Mouse (Mus musculus) hindbrain, embryonic 11.5 days (tissue): ENCODE results near the gene En1. TPM values are rescaled to one million over a fixed set of nuclear protein-coding genes. Genes with fewer than 3 reads are reported as not detected.
A peak's percentile ranks its signal among the peaks of the same experiment; 100 is the strongest.

ENCODE experiments used
- ATAC-seq: fragments of 200-750 bp; cut with Nextera tagmentation; 2 replicates; pipeline ENCODE4 v1.8.0; 2017; ENCODE audit warnings: mild to moderate bottlenecking, moderate TSS enrichment, moderate library complexity; ENCODE audit not compliant: low FRiP score
- DNase-seq: peaks from one replicate; pipeline ENCODE4 v3.0.0-alpha.2; 2015; ENCODE audit warnings: low spot score
- H3K27ac ChIP-seq: fragments of 300-500 bp; sonication (generic); 2 replicates; pipeline ENCODE4 v1.5.1; 2014; ENCODE audit warnings: mild to moderate bottlenecking, low read depth, low read length
- H3K27me3 ChIP-seq: fragments of 300-500 bp; sonication (generic); 2 replicates; pipeline ENCODE4 v1.6.1; 2014; ENCODE audit warnings: mild to moderate bottlenecking, low read length, moderate library complexity, mixed read lengths; ENCODE audit not compliant: control insufficient read depth, insufficient read depth
- H3K36me3 ChIP-seq: fragments of 300-500 bp; sonication (generic); 2 replicates; pipeline ENCODE4 v1.6.1; 2014; ENCODE audit warnings: mild to moderate bottlenecking, low read length, moderate library complexity, mixed read lengths; ENCODE audit not compliant: control insufficient read depth, insufficient read depth
- H3K4me1 ChIP-seq: fragments of 300-500 bp; sonication (generic); replicated peaks from 2 replicates; pipeline ENCODE4 v1.6.1; 2014; ENCODE audit warnings: low read length, mixed read lengths; ENCODE audit not compliant: control insufficient read depth, insufficient read depth
- H3K4me2 ChIP-seq: fragments of 300-500 bp; sonication (generic); replicated peaks from 2 replicates; pipeline ENCODE4 v1.6.1; 2014; ENCODE audit warnings: mild to moderate bottlenecking, low read depth, low read length
- H3K4me3 ChIP-seq: fragments of 300-500 bp; sonication (generic); 2 replicates; pipeline ENCODE4 v1.5.1; 2014; ENCODE audit warnings: low read depth, low read length
- H3K9ac ChIP-seq: fragments of 300-500 bp; sonication (generic); 2 replicates; pipeline ENCODE4 v1.6.1; 2014; ENCODE audit warnings: low read depth, low read length
- H3K9me3 ChIP-seq: fragments of 300-500 bp; sonication (generic); 2 replicates; pipeline ENCODE4 v1.6.1; 2016; ENCODE audit warnings: low read length; ENCODE audit not compliant: control insufficient read depth
- WGBS: fragments of 180-500 bp; shearing (Covaris S2); extraction: QIAGEN DNeasy Blood & Tissue Kit; methylation state at CpG from one replicate; pipeline ENCODE4 v1.1.7; 2014; 5-methylcytosine and 5-hydroxymethylcytosine counted together
- polyA plus RNA-seq: library from polyadenylated mRNA; unstranded; fragments of >200 nt; fragmentation: Nextera tagmentation; extraction: Ambion mirVana; gene quantifications from 2 replicates; pipeline ENCODE4 v1.2.1, GENCODE M21; 2014

Gene En1
- polyA plus RNA-seq, 1 experiment from 2014 or later, result 6.9 TPM

DNA sequence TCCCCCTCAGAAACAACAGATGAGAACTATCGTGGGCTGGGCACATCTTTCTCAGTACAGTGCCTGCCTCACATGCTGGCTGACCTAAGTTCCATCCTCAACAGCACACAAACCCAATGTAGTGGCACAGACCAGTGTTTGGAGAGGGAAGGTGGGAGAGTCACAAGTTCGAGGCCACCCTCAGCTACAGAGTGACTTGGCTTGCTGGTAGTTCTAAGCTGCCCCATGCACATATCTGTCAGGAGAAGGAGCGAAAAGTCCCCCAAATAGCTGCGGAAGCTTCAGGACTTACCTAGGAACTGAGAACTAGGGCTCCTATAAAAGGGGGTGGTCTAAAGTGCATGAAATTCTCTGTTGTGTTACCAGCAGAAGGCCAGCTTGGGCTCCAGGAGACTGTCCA, 14.3 kb upstream of the En1 start:
- no peak overlapping the region for H3K4me2 ChIP-seq
- no peak for ATAC-seq
- no peak for DNase-seq
- H3K9ac ChIP-seq, result no peak overlapping the region
- H3K36me3 ChIP-seq, result no peaks in the 10 kb centered on the region
- no peak overlapping the region for H3K4me3 ChIP-seq
- 79% methylated on average over 4 of the region's 4 CpGs for WGBS
- no peaks in the 10 kb centered on the region for H3K9me3 ChIP-seq
- H3K4me1 ChIP-seq, result 0 out of 2 replicates have a peak, but pooled peaks cover 2% of the 10 kb centered on the region
- H3K27me3 ChIP-seq, result peaks cover 22% of the 10 kb centered on the region
- no peak overlapping the region for H3K27ac ChIP-seq

DNA sequence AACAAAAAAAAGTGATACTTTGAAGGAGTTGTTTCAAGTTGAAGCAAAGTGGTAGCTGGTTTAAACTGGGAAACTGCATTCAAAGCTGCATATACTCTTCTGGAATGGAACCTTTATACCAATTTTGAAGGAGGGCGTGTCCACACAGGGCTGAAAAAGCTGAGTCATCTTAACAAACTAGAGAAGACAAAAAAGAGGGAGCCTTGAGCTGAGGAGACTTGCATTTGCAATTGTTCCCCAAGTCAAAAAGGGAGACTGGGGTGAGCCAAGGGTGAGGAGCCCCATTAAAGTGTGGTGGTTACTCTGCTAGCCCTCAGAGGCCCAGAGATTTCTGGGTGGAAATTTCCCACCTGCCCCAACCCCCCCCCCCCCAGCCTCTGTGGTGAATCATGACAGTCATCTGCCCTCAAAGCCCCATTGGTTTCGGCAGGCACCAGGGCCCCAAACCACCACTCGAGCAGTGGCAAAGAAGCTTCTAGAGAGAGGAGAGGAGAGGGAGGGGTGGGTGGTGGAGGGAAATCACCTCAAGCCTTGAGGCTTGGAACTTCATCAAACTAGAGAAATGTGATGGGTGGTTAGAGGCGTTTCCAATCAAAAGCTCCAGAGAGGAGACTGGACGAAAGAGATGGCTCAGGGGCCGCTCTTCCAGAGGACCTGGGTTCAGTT, 13.7 kb upstream of the En1 start:
- no peak overlapping the region for H3K9ac ChIP-seq
- ATAC-seq (no peak), DNase-seq (no peak)
- H3K4me2 ChIP-seq, result no peak overlapping the region
- no peaks in the 10 kb centered on the region for H3K9me3 ChIP-seq
- H3K27ac ChIP-seq, result no peak overlapping the region
- WGBS, result 79% methylated on average over 6 of the region's 6 CpGs
- 0 out of 2 replicates have a peak, but pooled peaks cover 2% of the 10 kb centered on the region for H3K4me1 ChIP-seq
- H3K4me3 ChIP-seq, result no peak overlapping the region
- no peaks in the 10 kb centered on the region for H3K36me3 ChIP-seq
- H3K27me3 ChIP-seq, result peaks cover 27% of the 10 kb centered on the region

DNA sequence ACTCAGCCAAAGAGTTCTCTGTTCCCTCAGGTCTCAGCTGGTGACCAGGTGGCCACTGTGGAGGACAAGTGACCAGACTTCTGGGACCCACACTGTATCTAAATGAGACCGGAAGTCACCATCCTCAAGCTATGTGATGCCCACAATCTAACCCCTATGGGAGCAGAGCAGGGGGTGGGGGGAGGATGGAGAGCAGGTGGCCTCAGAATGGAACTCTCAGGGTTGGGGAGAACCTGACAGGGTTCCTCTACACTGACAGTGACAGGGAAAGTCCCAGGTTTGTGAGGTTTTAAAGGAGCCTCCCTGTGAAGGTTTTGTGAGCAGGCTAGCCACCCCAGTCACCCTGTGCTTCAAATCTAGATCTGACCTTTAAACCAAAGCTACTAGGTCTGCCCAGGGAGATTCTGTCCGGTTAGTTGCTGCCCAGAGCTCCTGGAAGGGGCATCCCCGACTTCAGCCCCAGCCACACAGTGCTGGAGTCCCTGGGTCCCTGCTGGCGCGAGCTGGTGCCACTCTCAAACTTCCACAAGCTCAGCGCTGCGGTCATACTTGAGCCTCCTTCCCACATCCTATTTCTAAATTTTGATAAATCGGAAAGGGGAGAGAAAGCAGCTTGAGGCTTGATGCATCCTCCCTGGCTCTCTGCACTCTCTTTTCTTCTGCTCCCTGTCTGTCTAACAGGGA, 8.8 kb upstream of the En1 start:
- Histone ChIP-seq H3K9me3 (no peaks in the 10 kb centered on the region), H3K27me3 (peaks cover 76% of the 10 kb centered on the region), H3K4me3 (no peak overlapping the region), H3K27ac (no peak overlapping the region), H3K36me3 (no peaks in the 10 kb centered on the region), H3K4me2 (no peak overlapping the region), H3K4me1 (0 out of 2 replicates have a peak, but pooled peaks cover 2% of the 10 kb centered on the region), H3K9ac (no peak overlapping the region)
- no peak for ATAC-seq
- WGBS, result 16% methylated on average over 8 of the region's 8 CpGs
- no peak for DNase-seq

DNA sequence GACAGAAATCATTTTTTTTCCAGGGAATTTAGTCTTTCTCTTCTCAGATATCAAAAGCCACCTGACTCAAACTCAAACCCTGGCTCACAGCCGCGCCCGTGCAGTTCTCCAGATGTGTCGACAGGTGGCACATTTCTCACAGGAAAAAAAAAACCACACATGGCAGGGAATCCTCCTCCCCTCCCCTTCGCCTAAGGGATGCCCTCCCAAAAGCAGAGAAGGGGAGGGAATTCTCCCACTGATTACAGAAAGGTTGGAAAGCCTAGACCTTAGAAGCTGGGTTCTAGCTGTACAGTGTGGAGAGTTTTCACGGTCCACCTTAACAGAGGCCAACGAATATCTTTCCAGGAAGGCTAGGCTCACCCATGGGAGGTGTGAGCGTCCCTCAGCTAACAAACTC, 7.6 kb upstream of the En1 start:
- H3K27ac ChIP-seq, result no peak overlapping the region
- no peaks in the 10 kb centered on the region for H3K36me3 ChIP-seq
- H3K4me3 ChIP-seq, result no peak overlapping the region
- no peak overlapping the region for H3K9ac ChIP-seq
- no peak overlapping the region for H3K4me2 ChIP-seq
- H3K9me3 ChIP-seq, result no peaks in the 10 kb centered on the region
- 2% methylated on average over 8 of the region's 8 CpGs for WGBS
- ATAC-seq (peak; percentile 2; the same call in 1 of the 2 replicates), DNase-seq (peak; percentile 80)
- 0 out of 2 replicates have a peak, but pooled peaks cover 2% of the 10 kb centered on the region for H3K4me1 ChIP-seq
- peaks cover 86% of the 10 kb centered on the region for H3K27me3 ChIP-seq

DNA sequence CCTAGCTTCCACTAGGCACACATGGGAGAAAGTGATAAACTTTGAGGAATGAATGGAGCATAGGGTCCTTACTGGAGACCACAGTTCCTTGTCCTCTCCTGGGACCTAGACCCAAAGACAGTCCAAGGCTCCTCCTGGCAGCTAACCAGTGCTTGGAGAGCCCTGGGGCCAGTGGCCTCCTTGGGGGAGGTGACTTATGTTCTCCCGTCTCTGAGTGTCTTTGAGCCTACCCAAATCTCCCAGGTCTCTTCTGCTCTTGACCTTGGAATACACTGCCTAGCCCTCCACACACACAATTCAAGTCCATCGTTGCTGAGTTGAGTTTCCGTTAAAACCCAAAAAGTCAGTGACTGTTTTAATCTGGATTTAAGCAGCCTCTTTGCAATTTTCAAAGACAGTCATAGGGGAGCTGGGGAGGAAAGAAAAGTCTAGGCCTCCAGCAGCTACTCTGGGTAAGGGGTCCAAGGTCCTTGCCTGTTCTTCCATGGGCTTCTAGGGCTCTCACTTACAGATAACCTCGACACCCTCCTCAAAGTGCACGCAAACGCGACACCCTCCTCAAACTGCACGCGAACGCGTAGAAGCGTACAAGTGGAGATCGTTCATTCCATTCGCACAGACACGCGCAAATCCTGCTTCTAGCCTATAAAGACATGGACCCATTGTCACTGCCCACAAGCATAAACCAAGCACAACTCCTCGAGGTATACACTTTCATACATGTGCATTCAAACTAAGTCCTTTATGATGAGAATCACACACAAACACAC, 6.6 kb upstream of the En1 start:
- Histone ChIP-seq H3K4me3 (no peak overlapping the region), H3K9ac (no peak overlapping the region), H3K4me2 (peak overlapping the region; percentile 31; the same call in 1 of the 2 replicates), H3K27me3 (peaks cover 89% of the 10 kb centered on the region), H3K4me1 (0 out of 2 replicates have a peak, but pooled peaks cover 2% of the 10 kb centered on the region), H3K27ac (no peak overlapping the region), H3K9me3 (no peaks in the 10 kb centered on the region), H3K36me3 (no peaks in the 10 kb centered on the region)
- no peak for ATAC-seq
- peak; percentile 51 for DNase-seq
- under 1% methylated on average over 17 of the region's 17 CpGs for WGBS

DNA sequence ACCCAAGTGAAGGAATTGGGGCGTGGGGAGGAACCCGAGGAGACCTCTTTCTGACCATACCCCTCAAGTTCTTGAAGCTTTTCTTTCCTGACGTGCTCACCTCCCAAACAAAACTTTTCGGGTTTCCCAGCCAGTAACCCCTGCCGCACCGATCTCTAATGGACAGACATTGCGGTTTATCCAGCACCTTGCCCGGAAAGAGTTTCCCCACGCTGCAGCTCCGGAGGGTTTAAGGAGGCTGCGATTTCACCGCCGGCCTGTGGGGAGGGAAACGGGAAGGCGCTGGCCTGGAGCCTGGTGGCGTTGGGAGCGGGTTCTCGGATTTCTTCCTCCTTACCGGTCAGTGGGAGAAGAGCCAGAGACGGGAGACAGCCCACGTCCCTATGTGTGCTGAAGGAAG, 5.9 kb upstream of the En1 start:
- Histone ChIP-seq H3K36me3 (no peaks in the 10 kb centered on the region), H3K4me1 (0 out of 2 replicates have a peak, but pooled peaks cover under 1% of the 10 kb centered on the region), H3K27me3 (peaks cover 88% of the 10 kb centered on the region), H3K9me3 (no peaks in the 10 kb centered on the region), H3K27ac (no peak overlapping the region), H3K4me3 (peak overlapping the region; percentile 16), H3K4me2 (peak overlapping the region; percentile 31), H3K9ac (0 out of 2 replicates have a peak overlapping the region, but pooled peaks have one; percentile 23)
- under 1% methylated on average over 21 of the region's 21 CpGs for WGBS
- peak; percentile 66 for DNase-seq
- ATAC-seq, result peak; percentile 22; the same call in 1 of the 2 replicates

DNA sequence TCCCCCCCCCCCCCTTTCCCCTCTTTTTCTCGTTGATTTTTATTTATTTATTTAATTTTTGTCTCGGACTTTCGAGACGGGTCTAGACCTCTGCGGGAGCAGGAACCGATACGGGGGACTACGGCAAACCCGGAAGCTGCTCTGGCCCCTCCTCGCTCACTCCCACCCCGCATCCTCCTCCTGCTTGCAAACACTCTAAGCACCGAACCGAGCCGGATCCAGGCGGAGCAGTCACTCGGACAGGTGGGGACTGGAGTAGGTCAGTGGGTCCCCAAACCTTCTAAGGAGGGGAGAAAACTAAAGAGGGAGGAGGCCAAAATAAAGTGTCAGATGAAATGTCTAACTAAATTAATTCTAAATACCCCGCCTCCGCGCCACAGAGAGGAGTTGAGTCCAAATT, 5.4 kb upstream of the En1 start:
- Histone ChIP-seq H3K27me3 (peaks cover 90% of the 10 kb centered on the region), H3K27ac (no peak overlapping the region), H3K9me3 (no peaks in the 10 kb centered on the region), H3K9ac (no peak overlapping the region), H3K4me2 (peak overlapping the region; percentile 31), H3K4me3 (peak overlapping the region; percentile 16), H3K36me3 (no peaks in the 10 kb centered on the region), H3K4me1 (no peaks in the 10 kb centered on the region)
- DNase-seq (no peak), ATAC-seq (no peak)
- under 1% methylated on average over 19 of the region's 19 CpGs for WGBS

DNA sequence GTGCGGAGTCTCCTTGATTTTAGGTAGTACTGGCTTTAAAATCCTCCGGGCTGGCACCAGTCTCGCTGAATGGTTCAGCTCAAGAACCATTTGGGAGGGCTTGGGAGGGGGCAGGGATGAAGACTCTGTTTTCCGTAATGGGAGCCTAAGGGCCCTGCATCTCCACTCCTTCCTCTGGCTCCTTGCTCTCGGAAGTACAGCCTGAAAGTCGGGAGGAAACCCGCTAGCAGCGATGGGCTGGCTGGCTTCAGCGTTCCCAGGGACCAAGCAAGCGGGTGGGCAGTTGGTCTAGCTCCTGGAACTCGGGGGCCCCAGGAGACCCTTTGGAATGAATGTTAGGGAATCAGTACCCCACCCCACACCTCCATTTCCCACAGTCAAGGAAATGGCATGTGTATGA, 4.9 kb upstream of the En1 start:
- 0 out of 2 replicates have a peak overlapping the region, but pooled peaks have one; percentile 4 for H3K9ac ChIP-seq
- no peaks in the 10 kb centered on the region for H3K36me3 ChIP-seq
- H3K27me3 ChIP-seq, result peaks cover 89% of the 10 kb centered on the region
- H3K4me3 ChIP-seq, result peak overlapping the region; percentile 16; the same call in 1 of the 2 replicates
- ATAC-seq, result no peak
- no peak overlapping the region for H3K27ac ChIP-seq
- no peaks in the 10 kb centered on the region for H3K4me1 ChIP-seq
- DNase-seq, result peak; percentile 52
- H3K9me3 ChIP-seq, result no peaks in the 10 kb centered on the region
- peak overlapping the region; percentile 31 for H3K4me2 ChIP-seq
- under 1% methylated on average over 11 of the region's 11 CpGs for WGBS
